Mouse (Mus musculus): Measurements from ENCODE around the gene Nab2. TPM values are rescaled to one million over a fixed set of nuclear protein-coding genes. Genes with fewer than 3 reads are reported as not detected.
A peak's percentile ranks its signal among the peaks of the same experiment; 100 is the strongest.

Nab2 gene
- polyA plus RNA-seq, 1 experiment from 2014 or later: 33.2 TPM

- Histone ChIP-seq H3K36me3 (no peaks in the 10 kb centered on the region), H3K9ac (no peak overlapping the region), H3K4me1 (peaks cover 33% of the 10 kb centered on the region), H3K27ac (replicated peaks) (no peak overlapping the region), H3K4me3 (replicated peaks) (no peak overlapping the region), H3K9me3 (replicated peaks) (no peaks in the 10 kb centered on the region), H3K27me3 (no peaks in the 10 kb centered on the region), H3K4me2 (replicated peaks) (no peak overlapping the region)
- ATAC-seq (ENCODE audit: insufficient number of reproducible peaks, low FRiP score, low TSS enrichment, low read depth): no peak
- 41% methylated on average over 2 of the region's 2 CpGs for WGBS
Measured at GRCm38 (mm10) chr10:127671276-127671675, 2.9 kb upstream of the Nab2 start.

GRCm38 (mm10) chr10:127670185-127670584 is 1.8 kb upstream of the Nab2 start:
- Histone ChIP-seq H3K36me3 (no peaks in the 10 kb centered on the region), H3K27ac (replicated peaks) (no peak overlapping the region), H3K27me3 (no peaks in the 10 kb centered on the region), H3K4me1 (peaks cover 39% of the 10 kb centered on the region), H3K4me2 (replicated peaks) (no peak overlapping the region), H3K9ac (no peak overlapping the region), H3K4me3 (replicated peaks) (no peak overlapping the region), H3K9me3 (replicated peaks) (no peaks in the 10 kb centered on the region)
- 80% methylated on average over 2 of the region's 2 CpGs for WGBS
- no peak for ATAC-seq (ENCODE audit: insufficient number of reproducible peaks, low FRiP score, low TSS enrichment, low read depth)

GRCm38 (mm10) chr10:127669170-127669569 is 802 bp upstream of the Nab2 start:
- H3K4me3 ChIP-seq (replicated peaks): peak overlapping the region; percentile 81
- H3K4me2 ChIP-seq (replicated peaks): peak overlapping the region; percentile 80
- peak overlapping the region; percentile 99 for H3K27ac ChIP-seq (replicated peaks)
- H3K27me3 ChIP-seq: no peaks in the 10 kb centered on the region
- no peak for ATAC-seq (ENCODE audit: insufficient number of reproducible peaks, low FRiP score, low TSS enrichment, low read depth)
- H3K9me3 ChIP-seq (replicated peaks): no peaks in the 10 kb centered on the region
- peaks cover 45% of the 10 kb centered on the region for H3K4me1 ChIP-seq
- H3K36me3 ChIP-seq: peaks cover 4% of the 10 kb centered on the region
- 7% methylated on average over 7 of the region's 7 CpGs for WGBS
- no peak overlapping the region for H3K9ac ChIP-seq

GRCm38 (mm10) chr10:127667269-127668092 is 887 bp downstream of the Nab2 start:
- peaks cover 62% of the 10 kb centered on the region for H3K4me1 ChIP-seq
- no peaks in the 10 kb centered on the region for H3K27me3 ChIP-seq
- peak overlapping the region; percentile 99 for H3K27ac ChIP-seq (replicated peaks)
- H3K36me3 ChIP-seq: peaks cover 21% of the 10 kb centered on the region
- under 1% methylated on average over 35 of the region's 35 CpGs for WGBS
- H3K4me2 ChIP-seq (replicated peaks): peak overlapping the region; percentile 80
- peak; percentile 84 for ATAC-seq (ENCODE audit: insufficient number of reproducible peaks, low FRiP score, low TSS enrichment, low read depth)
- H3K9me3 ChIP-seq (replicated peaks): no peaks in the 10 kb centered on the region
- H3K9ac ChIP-seq: peak overlapping the region; percentile 87
- peak overlapping the region; percentile 81 for H3K4me3 ChIP-seq (replicated peaks)

- no peaks in the 10 kb centered on the region for H3K9me3 ChIP-seq (replicated peaks)
- peaks cover 70% of the 10 kb centered on the region for H3K4me1 ChIP-seq
- WGBS: 2% methylated on average over 65 of the region's 73 CpGs
- H3K27me3 ChIP-seq: no peaks in the 10 kb centered on the region
- H3K9ac ChIP-seq: peak within 1 kb of the TSS; percentile 87
- H3K4me3 ChIP-seq (replicated peaks): peak within 1 kb of the TSS; percentile 81
- ATAC-seq (ENCODE audit: insufficient number of reproducible peaks, low FRiP score, low TSS enrichment, low read depth): peak; percentile 80
- H3K27ac ChIP-seq (replicated peaks): peak within 1 kb of the TSS; percentile 99
- H3K36me3 ChIP-seq: peaks cover 25% of the 10 kb centered on the region
- H3K4me2 ChIP-seq (replicated peaks): peak within 1 kb of the TSS; percentile 80
Measured at GRCm38 (mm10) chr10:127666501-127667268, 1.7 kb downstream of the Nab2 start, which contains the start of gene Nemp1. Nemp1 (plus strand) TSS chr10:127666901.

- H3K4me3 ChIP-seq (replicated peaks): peak overlapping the region; percentile 81
- no peaks in the 10 kb centered on the region for H3K27me3 ChIP-seq
- no peak for ATAC-seq (ENCODE audit: insufficient number of reproducible peaks, low FRiP score, low TSS enrichment, low read depth)
- peak overlapping the region; percentile 87 for H3K9ac ChIP-seq
- H3K36me3 ChIP-seq: peaks cover 37% of the 10 kb centered on the region
- 4% methylated on average over 14 of the region's 14 CpGs for WGBS
- no peaks in the 10 kb centered on the region for H3K9me3 ChIP-seq (replicated peaks)
- H3K4me1 ChIP-seq: peaks cover 81% of the 10 kb centered on the region
- H3K27ac ChIP-seq (replicated peaks): peak overlapping the region; percentile 99
- H3K4me2 ChIP-seq (replicated peaks): peak overlapping the region; percentile 80
Measured at GRCm38 (mm10) chr10:127665366-127666181, 2.8 kb downstream of the Nab2 start.

GRCm38 (mm10) chr10:127664891-127665290 is 3.5 kb downstream of the Nab2 start:
- peaks cover 81% of the 10 kb centered on the region for H3K4me1 ChIP-seq
- ATAC-seq (ENCODE audit: insufficient number of reproducible peaks, low FRiP score, low TSS enrichment, low read depth): no peak
- peaks cover 43% of the 10 kb centered on the region for H3K36me3 ChIP-seq
- no peaks in the 10 kb centered on the region for H3K27me3 ChIP-seq
- peak overlapping the region; percentile 99 for H3K27ac ChIP-seq (replicated peaks)
- H3K4me3 ChIP-seq (replicated peaks): peak overlapping the region; percentile 81
- peak overlapping the region; percentile 87; the same call in 1 of the 2 replicates for H3K9ac ChIP-seq
- H3K4me2 ChIP-seq (replicated peaks): peak overlapping the region; percentile 80
- H3K9me3 ChIP-seq (replicated peaks): no peaks in the 10 kb centered on the region
- WGBS: 28% methylated on average over 13 of the region's 13 CpGs

GRCm38 (mm10) chr10:127664166-127664565 is 4.2 kb downstream of the Nab2 start:
- Histone ChIP-seq H3K9ac (0 out of 2 replicates have a peak overlapping the region, but pooled peaks have one; percentile 13), H3K9me3 (replicated peaks) (no peaks in the 10 kb centered on the region), H3K4me1 (peaks cover 78% of the 10 kb centered on the region), H3K27ac (replicated peaks) (peak overlapping the region; percentile 99), H3K4me2 (replicated peaks) (peak overlapping the region; percentile 80), H3K36me3 (peaks cover 48% of the 10 kb centered on the region), H3K4me3 (replicated peaks) (peak overlapping the region; percentile 81), H3K27me3 (no peaks in the 10 kb centered on the region)
- ATAC-seq (ENCODE audit: insufficient number of reproducible peaks, low FRiP score, low TSS enrichment, low read depth): no peak
- 25% methylated on average over 16 of the region's 16 CpGs for WGBS

GRCm38 (mm10) chr10:127663590-127663989 is 4.8 kb downstream of the Nab2 start:
- no peak for ATAC-seq (ENCODE audit: insufficient number of reproducible peaks, low FRiP score, low TSS enrichment, low read depth)
- Histone ChIP-seq H3K4me1 (peaks cover 72% of the 10 kb centered on the region), H3K4me3 (replicated peaks) (peak overlapping the region; percentile 81), H3K36me3 (peaks cover 51% of the 10 kb centered on the region), H3K4me2 (replicated peaks) (peak overlapping the region; percentile 80), H3K9ac (0 out of 2 replicates have a peak overlapping the region, but pooled peaks have one; percentile 13), H3K27ac (replicated peaks) (peak overlapping the region; percentile 99), H3K9me3 (replicated peaks) (no peaks in the 10 kb centered on the region), H3K27me3 (no peaks in the 10 kb centered on the region)
- WGBS: 27% methylated on average over 5 of the region's 5 CpGs

GRCm38 (mm10) chr10:127662666-127663253 is 5.6 kb downstream of the Nab2 start:
- ATAC-seq (ENCODE audit: insufficient number of reproducible peaks, low FRiP score, low TSS enrichment, low read depth): no peak
- H3K4me2 ChIP-seq (replicated peaks): peak overlapping the region; percentile 80
- peak overlapping the region; percentile 31; the same call in 1 of the 2 replicates for H3K9ac ChIP-seq
- H3K27me3 ChIP-seq: no peaks in the 10 kb centered on the region
- peak overlapping the region; percentile 99 for H3K27ac ChIP-seq (replicated peaks)
- peaks cover 67% of the 10 kb centered on the region for H3K4me1 ChIP-seq
- H3K9me3 ChIP-seq (replicated peaks): no peaks in the 10 kb centered on the region
- 25% methylated on average over 19 of the region's 19 CpGs for WGBS
- H3K36me3 ChIP-seq: peaks cover 51% of the 10 kb centered on the region
- H3K4me3 ChIP-seq (replicated peaks): peak overlapping the region; percentile 81
